Mouse (Mus musculus): ENCODE data around the gene Pxn.

DNA sequence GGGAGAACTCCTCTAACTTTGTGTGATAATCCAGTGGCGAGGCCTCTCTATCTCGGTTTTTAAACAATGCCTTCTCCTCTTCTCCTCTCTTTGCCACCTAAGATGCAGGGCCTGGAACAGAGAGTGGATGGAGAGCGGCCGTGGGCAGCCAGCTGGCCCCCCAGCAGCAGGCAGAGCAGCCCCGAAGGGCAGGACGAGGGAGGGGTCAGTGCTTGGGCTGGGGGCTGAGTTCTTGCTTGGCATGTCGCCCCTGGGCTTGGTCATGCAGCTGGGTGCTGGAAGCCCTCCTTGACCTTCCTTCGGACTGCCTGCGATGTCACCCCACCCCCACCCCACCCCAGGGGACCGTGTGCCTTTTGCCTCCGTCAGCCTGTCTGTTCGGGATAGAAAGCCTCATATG lies 44.9 kb downstream of the Pxn start:
- TF ChIP-seq CTCF (IDR thresholded peaks at IDR 0.05) (no peak), EP300 (IDR thresholded peaks at IDR 0.05) (no peak)

Measured in lung, postnatal 0 days (tissue).